Mouse (Mus musculus) heart, adult 2 months (tissue): ENCODE measurements at regions not wholly inside any gene's neighbourhood (a gene's known extent, or its start where the extent isn't known, plus 50 kb on each side); places are given as distances from the start of the nearest gene placed in this dataset.

Experiments used
- CTCF ChIP-seq: fragments of 200-600 bp; IDR thresholded peaks from 2 replicates; pipeline ENCODE4 v1.8.1; 2022; ENCODE audit warnings: antibody characterized with exemption, mild to moderate bottlenecking, moderate library complexity
- POLR2A ChIP-seq: fragments of 200-500 bp; IDR thresholded peaks from 2 replicates; pipeline ENCODE4 v1.6.1; 2011; ENCODE audit warnings: mild to moderate bottlenecking, low read depth, low read length, control low read depth; ENCODE audit not compliant: insufficient read depth

GRCm38 (mm10) chr17:4935268-4935667 is 58.9 kb upstream of the Arid1b start:
- TF ChIP-seq CTCF, result no peak
- TF ChIP-seq POLR2A, result no peak
